In the genomic region with DNA sequence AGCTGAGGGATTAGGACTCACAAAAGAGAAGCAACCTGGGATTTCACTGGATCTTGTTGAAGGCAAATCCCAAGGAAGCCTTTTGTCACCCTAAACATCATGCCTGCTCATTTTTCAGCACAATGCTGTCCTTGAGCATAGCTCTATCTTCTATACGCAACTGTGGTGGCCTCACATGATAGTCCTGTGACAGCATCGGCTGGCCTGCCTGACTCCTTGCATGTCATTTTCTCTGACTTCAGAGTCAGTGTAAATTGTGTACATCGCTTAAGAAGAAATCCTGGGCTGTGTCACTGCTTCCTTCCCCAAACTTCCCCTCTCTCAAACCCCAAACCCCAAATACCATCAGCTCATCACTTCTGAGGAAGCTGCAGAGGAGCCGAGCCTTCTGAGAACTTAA, we compare ENCODE assay signal across 11 mouse cellular contexts.
DNase-seq lines count a peak whose midpoint lies in the region; ATAC-seq and TF ChIP-seq lines count a peak whose summit lies in the region.
"Had no signal": no experiment of that assay in that cellular context is flagged by ENCODE, and none has a peak within 500 bp of the region (broad histone marks: within the 10 kb centered on the region; RNA-seq: fewer than 3 reads in every experiment).

No protein-coding gene starts in this region.

- WGBS in forebrain, embryonic 13.5 days, result 12% methylated on average over 4 of the region's 4 CpGs
- WGBS in forebrain, embryonic 14.5 days, result 19% methylated on average over 4 of the region's 4 CpGs
- 44% methylated on average over 4 of the region's 4 CpGs for WGBS in lung, postnatal 0 days
- WGBS in neural tube, embryonic 11.5 days, result 57% methylated on average over 4 of the region's 4 CpGs

- H3K9me3 ChIP-seq in forebrain, embryonic 13.5 days (replicated peaks), result no peaks in the 10 kb centered on the region
- no peaks in the 10 kb centered on the region for H3K9me3 ChIP-seq in forebrain, embryonic 14.5 days (replicated peaks; ENCODE audit: control insufficient read depth, low read length)
- no peaks in the 10 kb centered on the region for H3K9me3 ChIP-seq in lung, postnatal 0 days (ENCODE audit: low read length)
- H3K9me3 ChIP-seq in neural tube, embryonic 11.5 days (ENCODE audit: control insufficient read depth, low read length), result no peaks in the 10 kb centered on the region
- H3K9me3 ChIP-seq: embryonic facial prominence, embryonic 15.5 days; neural tube, embryonic 12.5 days had no signal

- no peak overlapping the region for H3K4me3 ChIP-seq in forebrain, embryonic 13.5 days
- H3K4me3 ChIP-seq in forebrain, embryonic 14.5 days (ENCODE audit: low read depth, low read length), result no peak overlapping the region
- no peak overlapping the region for H3K4me3 ChIP-seq in lung, postnatal 0 days (ENCODE audit: low read depth, low read length)
- no peak overlapping the region for H3K4me3 ChIP-seq in neural tube, embryonic 11.5 days (ENCODE audit: low read depth, low read length)
- H3K4me3 ChIP-seq: embryonic facial prominence, embryonic 15.5 days; neural tube, embryonic 12.5 days had no signal

- no peak for TF ChIP-seq EP300 in lung, postnatal 0 days (IDR thresholded peaks at IDR 0.05)

- H3K36me3 ChIP-seq in forebrain, embryonic 13.5 days (ENCODE audit: poor library complexity, severe bottlenecking), result no peaks in the 10 kb centered on the region
- no peaks in the 10 kb centered on the region for H3K36me3 ChIP-seq in forebrain, embryonic 14.5 days (ENCODE audit: control insufficient read depth, insufficient read depth, low read length)
- H3K36me3 ChIP-seq in lung, postnatal 0 days (ENCODE audit: insufficient read depth, low read length), result no peaks in the 10 kb centered on the region
- H3K36me3 ChIP-seq in neural tube, embryonic 11.5 days (ENCODE audit: control insufficient read depth, insufficient read depth, low read length), result no peaks in the 10 kb centered on the region
- H3K36me3 ChIP-seq: embryonic facial prominence, embryonic 15.5 days; neural tube, embryonic 12.5 days had no signal

- TF ChIP-seq CTCF in lung, postnatal 0 days (IDR thresholded peaks at IDR 0.05), result no peak

- peak overlapping the region; percentile 16; the same call in 1 of the 2 replicates for H3K27ac ChIP-seq in forebrain, embryonic 13.5 days
- no peak overlapping the region for H3K27ac ChIP-seq in forebrain, embryonic 14.5 days (ENCODE audit: low read depth, low read length)
- H3K27ac ChIP-seq in lung, postnatal 0 days (ENCODE audit: low read length), result peak overlapping the region; percentile 65; the same call in 1 of the 2 replicates
- H3K27ac ChIP-seq in neural tube, embryonic 11.5 days (ENCODE audit: low read depth, low read length), result no peak overlapping the region
- H3K27ac ChIP-seq: embryonic facial prominence, embryonic 15.5 days; neural tube, embryonic 12.5 days had no signal

- no peak for ATAC-seq in forebrain, embryonic 13.5 days
- ATAC-seq in forebrain, embryonic 14.5 days, result no peak
- peak; percentile 39 for ATAC-seq in lung, postnatal 0 days
- ATAC-seq in hematopoietic stem cell, adult 5-6 weeks (replicated peaks in 1 of 2; ENCODE audit: insufficient read depth in 1 of 2, low FRiP score in 2 of 2, low TSS enrichment in 1 of 2, low read depth in 1 of 2, poor library complexity in 2 of 2, severe bottlenecking in 2 of 2), result peak; percentile 74 to 89
- ATAC-seq in neural tube, embryonic 11.5 days (ENCODE audit: insufficient read depth, low FRiP score, low TSS enrichment), result no peak

- no peak overlapping the region for H3K4me2 ChIP-seq in forebrain, embryonic 13.5 days
- no peak overlapping the region for H3K4me2 ChIP-seq in forebrain, embryonic 14.5 days (ENCODE audit: low read length)
- no peak overlapping the region for H3K4me2 ChIP-seq in lung, postnatal 0 days (replicated peaks; ENCODE audit: low read depth, low read length)
- H3K4me2 ChIP-seq in neural tube, embryonic 11.5 days (ENCODE audit: low read depth), result no peak overlapping the region
- H3K4me2 ChIP-seq: embryonic facial prominence, embryonic 15.5 days; neural tube, embryonic 12.5 days had no signal

- no peaks in the 10 kb centered on the region for H3K27me3 ChIP-seq in forebrain, embryonic 13.5 days
- no peaks in the 10 kb centered on the region for H3K27me3 ChIP-seq in forebrain, embryonic 14.5 days (replicated peaks; ENCODE audit: control insufficient read depth, insufficient read depth, low read length)
- H3K27me3 ChIP-seq in lung, postnatal 0 days (replicated peaks; ENCODE audit: insufficient read depth, low read length), result no peaks in the 10 kb centered on the region
- no peaks in the 10 kb centered on the region for H3K27me3 ChIP-seq in neural tube, embryonic 11.5 days (ENCODE audit: control insufficient read depth, insufficient read depth, low read length)
- H3K27me3 ChIP-seq: embryonic facial prominence, embryonic 15.5 days; neural tube, embryonic 12.5 days had no signal

- peaks cover 23% of the 10 kb centered on the region for H3K4me1 ChIP-seq in forebrain, embryonic 13.5 days
- peaks cover 4% of the 10 kb centered on the region; the same call in 1 of the 2 replicates for H3K4me1 ChIP-seq in forebrain, embryonic 14.5 days (ENCODE audit: control insufficient read depth, insufficient read depth, low read length)
- H3K4me1 ChIP-seq in lung, postnatal 0 days (ENCODE audit: insufficient read depth, low read depth, low read length), result no peaks in the 10 kb centered on the region; the same call in 1 of the 2 replicates
- H3K4me1 ChIP-seq in neural tube, embryonic 11.5 days (ENCODE audit: control insufficient read depth, insufficient read depth, low read length), result no peaks in the 10 kb centered on the region
- H3K4me1 ChIP-seq: neural tube, embryonic 12.5 days had no signal

- no peak for DNase-seq in forebrain, embryonic 14.5 days (ENCODE audit: low spot score)
- no peak for DNase-seq in lung, postnatal 0 days (ENCODE audit: low spot score)
- no peak for DNase-seq in lung, adult 18-20 months
- peak; percentile 27 for DNase-seq in neural tube, embryonic 11.5 days (ENCODE audit: low spot score)
- DNase-seq in right cerebral cortex, adult 18-20 months, result no peak
- DNase-seq in yolk sac, embryonic 10.5 days (ENCODE audit: low spot score), result no peak
- DNase-seq: B cell, adult 2 months had no signal

- no peak overlapping the region for H3K9ac ChIP-seq in forebrain, embryonic 13.5 days
- H3K9ac ChIP-seq in forebrain, embryonic 14.5 days (ENCODE audit: low read length), result no peak overlapping the region
- no peak overlapping the region for H3K9ac ChIP-seq in lung, postnatal 0 days (replicated peaks; ENCODE audit: low read depth)
- no peak overlapping the region for H3K9ac ChIP-seq in neural tube, embryonic 11.5 days (ENCODE audit: low read length)
- H3K9ac ChIP-seq: embryonic facial prominence, embryonic 15.5 days; neural tube, embryonic 12.5 days had no signal

Comparison
In these comparisons a context has a peak if more than half of its experiments do, and no peak if none do; other contexts are left out.
1. H3K27ac ChIP-seq: peak in forebrain, embryonic 13.5 days (single experiment) and lung, postnatal 0 days (single experiment); none in forebrain, embryonic 14.5 days (single experiment) and neural tube, embryonic 11.5 days (single experiment).
2. ATAC-seq: peak in lung, postnatal 0 days (single experiment) and hematopoietic stem cell, adult 5-6 weeks (2 of 2); none in forebrain, embryonic 13.5 days (single experiment), forebrain, embryonic 14.5 days (single experiment) and neural tube, embryonic 11.5 days (single experiment).